Mouse (Mus musculus): ENCODE measurements at regions not wholly inside any gene's neighbourhood (a gene's known extent, or its start where the extent isn't known, plus 50 kb on each side); places are given as distances from the start of the nearest gene placed in this dataset.

DNA sequence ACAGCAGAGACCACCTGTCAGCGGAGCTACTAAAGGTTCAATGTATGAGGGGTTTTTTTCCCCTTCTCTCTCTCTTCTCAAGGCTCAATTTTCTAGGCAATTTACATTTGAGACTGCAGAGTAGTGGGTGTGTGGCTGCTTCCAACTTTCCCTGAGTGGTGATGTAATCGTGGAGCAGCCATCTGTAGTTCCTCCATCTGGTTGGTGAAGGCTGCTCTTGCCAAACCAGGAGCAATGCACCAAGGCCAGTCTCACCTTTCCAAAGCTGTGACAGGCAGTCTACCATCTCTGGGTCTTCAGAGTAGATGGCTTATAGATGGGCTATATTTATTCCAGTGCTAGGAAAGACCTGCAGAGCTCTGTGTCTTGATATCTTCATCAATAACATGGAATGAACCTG, 280.4 kb downstream of the Pik3r1 start:
- Histone ChIP-seq H3K4me2 (ENCODE audit: low read length) (no peak overlapping the region), H3K27me3 (replicated peaks; ENCODE audit: control insufficient read depth, insufficient read depth, low read length) (no peaks in the 10 kb centered on the region), H3K9ac (ENCODE audit: low read length) (no peak overlapping the region), H3K36me3 (ENCODE audit: control insufficient read depth, insufficient read depth, low read length) (no peaks in the 10 kb centered on the region), H3K9me3 (ENCODE audit: control insufficient read depth, low read length) (no peaks in the 10 kb centered on the region), H3K4me1 (replicated peaks; ENCODE audit: control insufficient read depth, insufficient read depth, low read length) (no peaks in the 10 kb centered on the region), H3K4me3 (ENCODE audit: low read depth, low read length) (no peak overlapping the region), H3K27ac (ENCODE audit: low read depth) (no peak overlapping the region)
- WGBS, result 85% methylated on average over 2 of the region's 2 CpGs
- ATAC-seq (replicated peaks; ENCODE audit: low FRiP score, low TSS enrichment, low read depth) (no peak), DNase-seq (ENCODE audit: low spot score) (no peak)

DNA sequence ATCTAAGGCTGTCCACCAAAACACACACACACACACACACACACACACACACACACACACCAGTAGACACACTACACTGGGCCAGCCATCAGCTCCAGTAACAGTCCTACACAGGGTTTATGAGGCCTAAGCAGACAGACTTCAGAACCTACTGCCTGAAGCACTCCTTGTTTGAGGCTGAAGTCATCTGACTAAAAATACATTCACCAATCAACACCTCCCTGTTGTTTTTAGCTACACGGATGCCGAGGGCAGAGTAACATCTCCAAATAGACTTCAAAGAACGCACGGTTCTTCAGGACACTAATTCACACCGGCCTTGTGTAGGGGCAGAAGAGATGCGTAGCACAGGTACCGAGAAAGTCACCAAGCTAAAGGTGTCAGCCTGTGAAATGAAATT, 282.2 kb downstream of the Pik3r1 start:
- DNase-seq (ENCODE audit: low spot score) (no peak), ATAC-seq (replicated peaks; ENCODE audit: low FRiP score, low TSS enrichment, low read depth) (no peak)
- Histone ChIP-seq H3K27ac (ENCODE audit: low read depth) (no peak overlapping the region), H3K36me3 (ENCODE audit: control insufficient read depth, insufficient read depth, low read length) (no peaks in the 10 kb centered on the region), H3K27me3 (replicated peaks; ENCODE audit: control insufficient read depth, insufficient read depth, low read length) (no peaks in the 10 kb centered on the region), H3K4me2 (ENCODE audit: low read length) (no peak overlapping the region), H3K9ac (ENCODE audit: low read length) (no peak overlapping the region), H3K4me1 (replicated peaks; ENCODE audit: control insufficient read depth, insufficient read depth, low read length) (no peaks in the 10 kb centered on the region), H3K9me3 (ENCODE audit: control insufficient read depth, low read length) (no peaks in the 10 kb centered on the region), H3K4me3 (ENCODE audit: low read depth, low read length) (no peak overlapping the region)
- 85% methylated on average over 7 of the region's 7 CpGs for WGBS

DNA sequence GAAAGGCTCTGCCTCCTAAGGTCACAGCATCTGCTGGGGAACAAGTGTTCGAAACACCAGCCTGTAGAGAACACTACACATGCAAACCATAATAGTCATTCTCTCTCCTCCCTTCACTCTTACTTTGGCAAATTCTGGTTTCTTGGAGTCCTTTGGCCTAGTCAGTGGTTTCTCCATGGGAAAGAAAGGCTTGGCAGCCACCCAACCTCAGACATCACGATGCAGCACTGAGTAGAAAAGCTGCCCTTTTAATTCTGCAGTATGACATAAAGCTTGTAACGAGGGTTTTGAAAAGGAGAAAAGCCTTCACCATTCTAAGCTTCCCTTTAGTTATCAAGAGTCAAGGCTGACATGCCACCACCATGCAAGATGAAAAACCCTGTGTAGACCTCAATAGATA, 284.2 kb downstream of the Pik3r1 start:
- WGBS, result 74% methylated on average over 3 of the region's 3 CpGs
- DNase-seq (ENCODE audit: low spot score), result no peak

DNA sequence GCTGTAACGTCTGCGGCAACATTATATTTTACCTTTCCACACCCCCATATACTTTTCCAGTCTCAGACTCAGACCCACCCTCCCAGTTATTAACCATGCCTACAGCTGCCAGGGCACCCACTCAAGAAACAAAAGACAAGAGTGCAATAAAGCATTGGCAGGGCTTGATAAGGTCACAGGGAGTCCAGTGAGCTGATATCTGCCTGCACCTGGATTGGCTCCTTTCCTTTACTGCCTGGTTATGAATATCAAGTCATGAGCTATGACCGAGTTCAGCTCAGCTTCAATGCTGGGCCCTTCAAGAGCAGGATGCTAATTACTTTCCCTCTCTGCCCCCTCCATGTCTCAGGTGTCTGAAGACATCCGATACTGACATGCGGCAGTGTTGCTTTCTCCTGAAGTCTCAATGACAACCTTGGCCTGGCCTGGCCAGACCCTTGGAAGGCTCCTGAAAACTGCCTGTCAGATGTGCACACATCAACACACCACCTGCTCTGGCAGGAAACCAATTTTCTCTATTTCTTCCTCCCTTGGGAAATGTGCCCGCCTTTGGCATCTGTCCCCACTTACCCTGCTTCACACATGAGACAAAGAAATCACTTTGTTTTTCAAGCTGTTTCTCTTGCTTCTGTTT, 286.3 kb downstream of the Pik3r1 start:
- peak; percentile 54 for DNase-seq (ENCODE audit: low spot score)

More for the DNA sequence above, 284.2 kb downstream of the Pik3r1 start:
- Histone ChIP-seq H3K9me3 (ENCODE audit: control insufficient read depth, low read length) (no peaks in the 10 kb centered on the region), H3K9ac (ENCODE audit: low read length) (no peak overlapping the region), H3K27me3 (replicated peaks; ENCODE audit: control insufficient read depth, insufficient read depth, low read length) (no peaks in the 10 kb centered on the region), H3K36me3 (ENCODE audit: control insufficient read depth, insufficient read depth, low read length) (no peaks in the 10 kb centered on the region), H3K27ac (ENCODE audit: low read depth) (no peak overlapping the region), H3K4me3 (ENCODE audit: low read depth, low read length) (no peak overlapping the region), H3K4me2 (ENCODE audit: low read length) (no peak overlapping the region), H3K4me1 (replicated peaks; ENCODE audit: control insufficient read depth, insufficient read depth, low read length) (no peaks in the 10 kb centered on the region)
- ATAC-seq (replicated peaks; ENCODE audit: low FRiP score, low TSS enrichment, low read depth), result no peak

DNA sequence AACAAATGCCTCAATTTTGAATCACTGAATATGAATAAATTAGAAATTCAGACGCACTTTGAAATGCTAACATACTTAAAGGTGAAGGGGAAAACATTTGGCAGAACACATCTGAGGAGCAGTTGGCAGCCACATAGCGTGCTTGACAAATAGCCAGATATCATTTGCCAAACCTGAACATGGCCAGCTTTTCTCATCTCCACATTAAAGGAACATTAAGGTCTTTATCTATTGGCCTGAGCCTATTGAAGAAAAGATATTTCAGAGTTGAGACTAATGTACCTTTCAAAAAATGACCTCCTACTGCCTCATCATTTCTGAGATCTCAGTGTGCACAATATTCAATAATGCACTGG, 288.7 kb downstream of the Pik3r1 start:
- Histone ChIP-seq H3K4me2 (ENCODE audit: low read length) (no peak overlapping the region), H3K36me3 (ENCODE audit: control insufficient read depth, insufficient read depth, low read length) (no peaks in the 10 kb centered on the region), H3K9ac (ENCODE audit: low read length) (no peak overlapping the region), H3K4me1 (replicated peaks; ENCODE audit: control insufficient read depth, insufficient read depth, low read length) (no peaks in the 10 kb centered on the region), H3K9me3 (ENCODE audit: control insufficient read depth, low read length) (no peaks in the 10 kb centered on the region), H3K4me3 (ENCODE audit: low read depth, low read length) (no peak overlapping the region), H3K27me3 (replicated peaks; ENCODE audit: control insufficient read depth, insufficient read depth, low read length) (no peaks in the 10 kb centered on the region), H3K27ac (ENCODE audit: low read depth) (no peak overlapping the region)
- 80% methylated on average over 2 of the region's 2 CpGs for WGBS
- DNase-seq (ENCODE audit: low spot score), result no peak
- no peak for ATAC-seq (replicated peaks; ENCODE audit: low FRiP score, low TSS enrichment, low read depth)

More for the DNA sequence above, 286.3 kb downstream of the Pik3r1 start:
- Histone ChIP-seq H3K36me3 (ENCODE audit: control insufficient read depth, insufficient read depth, low read length) (no peaks in the 10 kb centered on the region), H3K27ac (ENCODE audit: low read depth) (no peak overlapping the region), H3K9me3 (ENCODE audit: control insufficient read depth, low read length) (no peaks in the 10 kb centered on the region), H3K4me1 (replicated peaks; ENCODE audit: control insufficient read depth, insufficient read depth, low read length) (no peaks in the 10 kb centered on the region), H3K9ac (ENCODE audit: low read length) (no peak overlapping the region), H3K4me3 (ENCODE audit: low read depth, low read length) (no peak overlapping the region), H3K4me2 (ENCODE audit: low read length) (no peak overlapping the region), H3K27me3 (replicated peaks; ENCODE audit: control insufficient read depth, insufficient read depth, low read length) (no peaks in the 10 kb centered on the region)
- ATAC-seq (replicated peaks; ENCODE audit: low FRiP score, low TSS enrichment, low read depth), result peak; percentile 77
- WGBS, result 68% methylated on average over 6 of the region's 6 CpGs

DNA sequence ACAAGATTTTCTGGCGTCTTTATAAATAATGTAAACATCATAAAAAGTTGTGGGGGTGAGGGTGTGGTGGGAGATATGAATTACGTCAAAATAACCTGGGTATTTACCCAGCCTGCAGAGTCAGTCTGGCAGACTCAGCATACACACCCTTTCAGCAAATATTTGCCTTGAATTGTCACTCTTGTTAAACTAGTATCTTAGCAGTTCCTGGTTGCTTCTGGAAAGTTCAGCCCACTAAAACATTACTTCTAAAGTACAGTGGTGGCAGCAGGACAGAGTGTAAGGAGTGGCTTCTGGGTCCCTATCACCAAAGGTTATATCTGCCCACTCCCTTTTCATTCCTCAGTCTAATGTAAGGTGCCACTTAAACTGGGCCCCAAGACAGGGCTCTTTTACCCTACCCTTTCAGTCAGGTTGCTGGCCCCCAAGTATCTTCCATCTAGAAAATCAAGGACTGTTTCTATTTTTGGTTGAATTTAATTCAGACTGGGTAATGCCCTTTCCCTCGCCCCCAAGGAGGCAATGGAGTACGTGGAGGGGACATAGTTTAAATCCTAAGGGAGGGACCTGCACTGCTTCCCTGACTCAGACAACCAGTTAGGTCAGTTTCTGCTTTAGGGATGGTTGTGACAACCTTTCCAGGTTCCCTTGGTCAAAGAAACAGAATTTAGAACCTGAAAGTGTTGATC, 289.3 kb downstream of the Pik3r1 start:
- DNase-seq (ENCODE audit: low spot score) (no peak), ATAC-seq (replicated peaks; ENCODE audit: low FRiP score, low TSS enrichment, low read depth) (peak; percentile 81)
- WGBS, result 51% methylated on average over 4 of the region's 4 CpGs
- Histone ChIP-seq H3K4me1 (replicated peaks; ENCODE audit: control insufficient read depth, insufficient read depth, low read length) (no peaks in the 10 kb centered on the region), H3K36me3 (ENCODE audit: control insufficient read depth, insufficient read depth, low read length) (no peaks in the 10 kb centered on the region), H3K9me3 (ENCODE audit: control insufficient read depth, low read length) (no peaks in the 10 kb centered on the region), H3K4me2 (ENCODE audit: low read length) (no peak overlapping the region), H3K27ac (ENCODE audit: low read depth) (peak overlapping the region; percentile 39; the same call in 1 of the 2 replicates), H3K9ac (ENCODE audit: low read length) (no peak overlapping the region), H3K4me3 (ENCODE audit: low read depth, low read length) (no peak overlapping the region), H3K27me3 (replicated peaks; ENCODE audit: control insufficient read depth, insufficient read depth, low read length) (no peaks in the 10 kb centered on the region)

DNA sequence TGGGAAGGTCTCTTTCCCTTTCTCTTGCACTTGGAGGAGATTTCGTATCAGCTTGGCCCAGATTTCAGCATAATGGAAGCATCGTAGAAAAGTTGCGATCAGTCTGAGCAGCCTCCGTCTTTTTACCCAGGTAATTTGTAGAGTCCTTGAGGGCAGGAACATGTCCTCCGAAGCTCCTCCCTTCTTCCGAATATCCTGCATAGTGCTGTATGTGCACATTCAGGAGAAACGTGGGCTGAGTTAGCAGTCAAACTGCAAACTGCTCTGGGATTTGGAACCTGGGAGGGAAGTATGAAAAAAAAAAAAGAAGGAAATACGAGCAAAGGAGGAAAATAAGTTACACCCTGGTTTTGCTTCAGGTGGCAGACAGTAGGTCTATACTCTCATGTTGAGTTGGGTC, 294.7 kb downstream of the Pik3r1 start:
- no peak for ATAC-seq (replicated peaks; ENCODE audit: low FRiP score, low TSS enrichment, low read depth)
- H3K27ac ChIP-seq (ENCODE audit: low read depth), result no peak overlapping the region
- 85% methylated on average over 8 of the region's 8 CpGs for WGBS

DNA sequence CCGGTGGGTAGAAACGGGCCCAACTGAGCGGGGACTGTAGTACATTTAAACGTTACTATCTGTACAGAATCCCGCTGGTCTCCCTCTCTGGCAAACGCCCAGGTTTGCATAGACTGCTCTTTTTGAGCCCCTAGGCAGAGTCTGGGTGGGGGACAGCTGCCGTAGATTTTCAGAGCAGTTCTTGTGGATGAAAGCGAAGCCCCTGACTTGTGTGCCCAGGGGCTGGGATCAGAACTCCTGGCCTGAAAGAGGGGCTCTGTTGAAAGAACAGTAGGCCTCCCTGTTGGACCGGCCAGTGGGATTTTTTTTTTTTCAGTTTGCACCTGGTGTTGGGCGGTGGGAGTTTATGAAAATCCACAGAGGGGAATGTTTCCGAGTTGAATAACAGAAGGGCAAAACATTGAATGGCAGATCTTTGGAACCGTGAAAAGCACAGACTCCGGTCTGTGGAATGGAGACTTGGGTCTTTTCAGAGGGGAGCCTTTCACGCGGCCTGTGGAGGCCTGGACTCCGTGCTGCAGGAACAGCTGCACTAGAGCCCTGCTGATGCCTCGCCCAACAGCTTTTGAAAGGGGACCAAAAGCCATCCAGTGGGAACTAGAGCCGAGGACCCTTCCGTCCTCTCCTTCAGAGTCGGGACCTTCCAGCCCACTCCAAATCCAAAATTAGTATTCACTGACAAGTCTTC, 297.3 kb downstream of the Pik3r1 start:
- Histone ChIP-seq H3K27ac (ENCODE audit: low read depth) (no peak overlapping the region), H3K9ac (ENCODE audit: low read length) (no peak overlapping the region), H3K9me3 (ENCODE audit: control insufficient read depth, low read length) (no peaks in the 10 kb centered on the region), H3K27me3 (replicated peaks; ENCODE audit: control insufficient read depth, insufficient read depth, low read length) (no peaks in the 10 kb centered on the region), H3K4me2 (ENCODE audit: low read length) (no peak overlapping the region), H3K36me3 (ENCODE audit: control insufficient read depth, insufficient read depth, low read length) (no peaks in the 10 kb centered on the region), H3K4me3 (ENCODE audit: low read depth, low read length) (no peak overlapping the region), H3K4me1 (replicated peaks; ENCODE audit: control insufficient read depth, insufficient read depth, low read length) (no peaks in the 10 kb centered on the region)
- WGBS, result 83% methylated on average over 20 of the region's 20 CpGs
- ATAC-seq (replicated peaks; ENCODE audit: low FRiP score, low TSS enrichment, low read depth) (no peak), DNase-seq (ENCODE audit: low spot score) (no peak)

More for the DNA sequence above, 294.7 kb downstream of the Pik3r1 start:
- no peaks in the 10 kb centered on the region for H3K9me3 ChIP-seq (ENCODE audit: control insufficient read depth, low read length)
- no peaks in the 10 kb centered on the region for H3K27me3 ChIP-seq (replicated peaks; ENCODE audit: control insufficient read depth, insufficient read depth, low read length)
- H3K9ac ChIP-seq (ENCODE audit: low read length), result no peak overlapping the region
- no peaks in the 10 kb centered on the region for H3K4me1 ChIP-seq (replicated peaks; ENCODE audit: control insufficient read depth, insufficient read depth, low read length)
- H3K36me3 ChIP-seq (ENCODE audit: control insufficient read depth, insufficient read depth, low read length), result no peaks in the 10 kb centered on the region
- H3K4me2 ChIP-seq (ENCODE audit: low read length), result no peak overlapping the region
- DNase-seq (ENCODE audit: low spot score), result no peak
- H3K4me3 ChIP-seq (ENCODE audit: low read depth, low read length), result no peak overlapping the region

Measured in intestine, embryonic 14.5 days (tissue).